Mouse (Mus musculus) heart, embryonic 14.5 days (tissue): Measurements from ENCODE around the gene Tgfbr3l. TPM values are rescaled to one million over a fixed set of nuclear protein-coding genes. Genes with fewer than 3 reads are reported as not detected.

Experiments
- ATAC-seq: fragments of 200-750 bp; cut with Nextera tagmentation; 2 replicates; pipeline ENCODE4 v1.8.0; 2017; ENCODE audit warnings: low read depth, moderate TSS enrichment; ENCODE audit not compliant: insufficient number of reproducible peaks, insufficient read depth, low FRiP score
- H3K27ac ChIP-seq, 2 experiments: fragments of 200-500 bp in 1 of 2; fragments of 300-500 bp in 1 of 2; sonication (generic) in 1 of 2; replicated peaks in 1 of 2; 2 replicates each; pipeline ENCODE4 v1.5.1; 2012 to 2014; ENCODE audit warnings: low read depth in 2 of 2, low read length in 2 of 2, control low read depth in 1 of 2, mild to moderate bottlenecking in 1 of 2, mixed read lengths in 1 of 2; ENCODE audit not compliant: control insufficient read depth in 1 of 2, insufficient read depth in 1 of 2
- H3K27me3 ChIP-seq: fragments of 300-500 bp; sonication (generic); 2 replicates; pipeline ENCODE4 v1.6.1; 2014; ENCODE audit warnings: mild to moderate bottlenecking, low read length, control low read depth; ENCODE audit not compliant: control insufficient read depth, insufficient read depth
- H3K36me3 ChIP-seq: fragments of 300-500 bp; sonication (generic); 2 replicates; pipeline ENCODE4 v1.6.1; 2014; ENCODE audit warnings: mild to moderate bottlenecking, control low read depth, low read length, mixed read lengths; ENCODE audit not compliant: control insufficient read depth, insufficient read depth
- H3K4me1 ChIP-seq, 2 experiments: fragments of 200-500 bp in 1 of 2; fragments of 300-500 bp in 1 of 2; sonication (generic) in 1 of 2; 2 replicates each; pipeline ENCODE4 v1.6.1; 2012 to 2014; ENCODE audit warnings: low read length in 2 of 2, control low read depth in 1 of 2, mixed read lengths in 1 of 2; ENCODE audit not compliant: control insufficient read depth in 2 of 2, insufficient read depth in 2 of 2
- H3K4me2 ChIP-seq: fragments of 300-500 bp; sonication (generic); 2 replicates; pipeline ENCODE4 v1.6.1; 2014; ENCODE audit warnings: mild to moderate bottlenecking, low read length
- H3K4me3 ChIP-seq, 2 experiments: fragments of 200-500 bp in 1 of 2; fragments of 300-500 bp in 1 of 2; sonication (generic) in 1 of 2; 2 replicates each; pipeline ENCODE4 v1.5.1; 2012 to 2014; ENCODE audit warnings: low read length in 2 of 2, mild to moderate bottlenecking in 2 of 2, control low read depth in 1 of 2, low read depth in 1 of 2, moderate library complexity in 1 of 2; ENCODE audit not compliant: control insufficient read depth in 1 of 2, insufficient read depth in 1 of 2
- H3K9ac ChIP-seq: fragments of 300-500 bp; sonication (generic); 2 replicates; pipeline ENCODE4 v1.6.1; 2014; ENCODE audit warnings: mild to moderate bottlenecking, low read length
- H3K9me3 ChIP-seq: fragments of 300-500 bp; sonication (generic); 2 replicates; pipeline ENCODE4 v1.6.1; 2016; ENCODE audit warnings: low read length, control low read depth; ENCODE audit not compliant: control insufficient read depth
- WGBS: fragments of 180-500 bp; shearing (Covaris S2); extraction: QIAGEN DNeasy Blood & Tissue Kit; methylation state at CpG from one replicate; pipeline ENCODE4 v1.1.7; 2014; 5-methylcytosine and 5-hydroxymethylcytosine counted together
- polyA plus RNA-seq: library from polyadenylated mRNA; unstranded; fragments of >200 nt; fragmentation: Nextera tagmentation; extraction: Ambion mirVana; gene quantifications from 2 replicates; pipeline ENCODE4 v1.2.1, GENCODE M21; 2014

Gene Tgfbr3l
- polyA plus RNA-seq, 1 experiment from 2014 or later: 2.6 TPM

DNA sequence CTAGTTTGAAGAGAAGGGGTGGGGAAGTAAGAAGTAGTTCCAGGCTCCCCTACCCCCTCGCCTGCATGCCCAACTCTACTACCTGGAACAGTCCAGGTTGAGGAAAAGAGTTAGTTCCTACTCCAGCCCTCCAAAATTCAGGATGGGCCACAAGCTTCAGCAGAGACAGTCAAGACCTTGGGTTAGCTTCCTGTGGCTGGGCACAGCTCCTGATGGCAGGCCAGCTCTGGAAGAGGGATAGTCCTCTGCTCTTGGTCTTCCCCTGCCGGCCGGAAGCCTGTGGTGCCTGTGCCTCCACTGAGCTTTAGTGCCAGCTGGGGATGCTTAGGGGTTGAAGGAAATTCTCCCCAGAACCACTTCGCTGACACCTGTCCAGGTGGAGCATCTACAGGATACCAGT is 21.7 kb upstream of the Tgfbr3l start:
- no peak for ATAC-seq
- 27% methylated on average over 4 of the region's 4 CpGs for WGBS
- Histone ChIP-seq H3K9ac (no peak overlapping the region), H3K4me1 (peaks cover 3 to 6% of the 10 kb centered on the region in 2 experiments; a peak in 3 of 4 replicates), H3K27ac (no peak overlapping the region), H3K36me3 (no peaks in the 10 kb centered on the region), H3K4me2 (peak overlapping the region; percentile 58), H3K27me3 (peaks cover 38% of the 10 kb centered on the region; the same call in 1 of the 2 replicates), H3K4me3 (peak overlapping the region; percentile 17 to 21; a peak in 2 of 4 replicates), H3K9me3 (no peaks in the 10 kb centered on the region)

DNA sequence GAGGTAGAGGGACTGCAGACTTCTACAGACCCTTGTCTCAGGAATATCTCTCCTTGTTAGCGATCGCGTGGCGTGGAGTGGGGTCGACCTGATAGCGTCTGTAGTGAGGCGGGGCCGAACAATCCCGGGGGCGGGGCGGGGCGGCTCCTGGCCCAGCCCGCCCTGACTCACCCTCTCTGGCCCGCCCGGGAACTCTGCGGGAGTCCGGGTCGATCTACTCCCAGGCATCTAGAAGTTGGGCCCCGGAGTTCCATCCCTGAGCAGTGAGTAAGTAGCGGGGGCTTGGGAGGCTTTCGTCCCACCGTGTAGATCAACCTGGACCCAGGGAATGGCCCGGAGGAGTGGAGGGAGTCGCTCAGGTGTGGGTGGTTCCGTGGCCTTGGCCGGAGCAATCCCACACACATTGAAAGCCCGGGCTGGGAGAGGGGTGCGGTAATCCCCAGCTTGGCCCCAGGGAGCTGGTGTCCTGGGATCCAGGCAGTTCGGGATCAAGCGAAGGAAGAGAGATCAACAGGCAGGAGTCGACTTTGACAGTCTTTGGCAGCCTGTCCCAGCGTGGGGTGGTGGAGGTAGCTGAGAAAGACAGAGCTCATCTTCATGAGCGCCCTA is 21.2 kb upstream of the Tgfbr3l start, which contains the start of gene Lrrc8e:
Gene Lrrc8e (plus strand): TSS at position 89 of the 609 bp plus-strand sequence.
- 2% methylated on average over 33 of the region's 33 CpGs for WGBS
- peak; percentile 25; the same call in 1 of the 2 replicates for ATAC-seq
- Histone ChIP-seq H3K27ac (no peak within 1 kb of the TSS), H3K4me3 (peak within 1 kb of the TSS; percentile 17 to 21; a peak in 3 of 4 replicates), H3K9ac (no peak within 1 kb of the TSS), H3K27me3 (peaks cover 38% of the 10 kb centered on the region; the same call in 1 of the 2 replicates), H3K9me3 (no peaks in the 10 kb centered on the region), H3K36me3 (no peaks in the 10 kb centered on the region), H3K4me1 (peaks cover 3 to 6% of the 10 kb centered on the region in 2 experiments; a peak in 3 of 4 replicates), H3K4me2 (peak within 1 kb of the TSS; percentile 58)

DNA sequence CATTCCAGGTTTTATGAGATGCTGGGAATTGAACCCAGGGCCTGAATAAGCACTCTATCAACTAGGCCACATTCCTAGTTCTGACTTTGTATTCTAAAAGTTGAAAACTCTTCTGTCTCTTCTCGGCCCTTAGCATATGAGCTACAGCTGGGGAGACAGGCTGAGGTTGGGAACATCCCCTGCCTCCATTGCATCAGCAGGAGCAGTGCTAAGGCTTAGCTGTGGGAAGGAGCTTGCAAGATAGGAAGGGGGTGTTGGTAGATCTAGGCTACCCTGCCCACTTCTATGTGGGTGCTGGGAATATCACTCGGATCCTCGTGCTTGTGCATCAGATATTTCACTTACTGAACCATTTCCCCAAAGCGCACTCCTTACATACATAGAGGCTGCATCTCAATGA is 20.1 kb upstream of the Tgfbr3l start:
- Histone ChIP-seq H3K4me1 (peaks cover 3 to 6% of the 10 kb centered on the region in 2 experiments; a peak in 3 of 4 replicates), H3K4me2 (no peak overlapping the region), H3K9me3 (no peaks in the 10 kb centered on the region), H3K36me3 (no peaks in the 10 kb centered on the region), H3K27ac (no peak overlapping the region), H3K4me3 (no peak overlapping the region), H3K9ac (no peak overlapping the region), H3K27me3 (peaks cover 38% of the 10 kb centered on the region; the same call in 1 of the 2 replicates)
- no peak for ATAC-seq
- WGBS: 79% methylated on average over 4 of the region's 4 CpGs

DNA sequence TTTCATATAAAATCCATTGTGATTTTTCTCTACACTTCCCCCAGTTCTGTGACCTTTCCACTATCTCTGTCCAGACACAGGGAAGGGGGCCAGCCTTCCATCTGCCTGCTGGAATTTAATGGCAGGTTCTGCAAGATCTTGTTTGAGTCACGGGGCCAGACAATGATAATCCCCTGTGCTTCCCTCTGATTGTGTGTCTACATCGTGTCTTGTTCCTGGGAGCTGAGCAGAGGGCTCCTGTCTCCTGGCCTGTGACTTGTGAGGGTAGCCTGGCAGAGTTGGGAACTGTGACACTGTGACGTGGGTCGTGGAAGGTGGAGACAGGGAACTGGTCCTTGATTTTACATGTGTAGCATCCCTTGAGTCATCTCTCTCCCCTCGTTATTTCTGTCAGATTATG is 18.2 kb upstream of the Tgfbr3l start:
- peaks cover 35% of the 10 kb centered on the region; the same call in 1 of the 2 replicates for H3K27me3 ChIP-seq
- H3K4me2 ChIP-seq: no peak overlapping the region
- no peak overlapping the region for H3K9ac ChIP-seq
- H3K4me3 ChIP-seq: no peak overlapping the region
- WGBS: 52% methylated on average over 5 of the region's 5 CpGs
- no peaks in the 10 kb centered on the region for H3K9me3 ChIP-seq
- H3K36me3 ChIP-seq: no peaks in the 10 kb centered on the region
- no peak for ATAC-seq
- H3K27ac ChIP-seq: no peak overlapping the region
- peaks cover 3 to 6% of the 10 kb centered on the region in 2 experiments; a peak in 3 of 4 replicates for H3K4me1 ChIP-seq

DNA sequence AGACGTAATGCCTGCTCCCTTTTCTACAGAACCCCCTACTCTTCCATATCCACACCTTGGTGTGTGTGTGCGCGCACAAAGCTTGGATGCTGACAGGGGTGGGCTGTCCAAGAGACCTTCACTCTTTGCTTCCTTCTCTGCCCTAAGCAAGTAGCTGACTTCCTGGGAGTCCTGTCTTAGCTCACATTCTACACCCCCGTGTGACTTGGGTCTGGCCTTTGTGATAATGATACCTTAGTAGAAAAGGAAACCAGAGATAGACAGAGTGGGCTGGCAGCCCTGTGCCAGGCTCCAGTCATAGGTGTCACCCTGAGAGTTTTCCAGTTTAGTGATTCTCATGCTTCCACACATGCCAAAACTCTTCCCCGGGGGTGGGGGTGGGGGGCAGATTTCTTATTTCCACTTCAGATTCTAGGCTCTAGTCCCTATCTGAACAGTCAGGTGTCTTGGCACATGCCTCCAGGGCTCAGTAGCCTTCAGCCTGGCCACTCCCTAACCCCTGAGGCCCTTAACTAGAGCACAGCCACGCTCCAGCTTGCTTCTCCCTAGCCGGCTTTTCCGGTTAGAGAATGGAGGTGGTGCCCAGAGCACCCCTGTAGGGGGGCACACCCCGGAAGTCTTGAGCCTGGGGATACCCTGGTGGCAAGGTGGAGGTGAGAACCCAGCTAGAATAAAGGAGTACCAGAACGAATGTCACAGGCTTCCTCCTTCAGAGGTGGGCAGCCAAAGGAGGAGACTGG is 17.2 kb upstream of the Tgfbr3l start:
- no peak overlapping the region for H3K4me3 ChIP-seq
- H3K9me3 ChIP-seq: no peaks in the 10 kb centered on the region
- ATAC-seq: no peak
- peaks cover 31% of the 10 kb centered on the region; the same call in 1 of the 2 replicates for H3K27me3 ChIP-seq
- no peak overlapping the region for H3K9ac ChIP-seq
- H3K36me3 ChIP-seq: no peaks in the 10 kb centered on the region
- no peak overlapping the region for H3K27ac ChIP-seq
- peaks cover 3 to 6% of the 10 kb centered on the region in 2 experiments; a peak in 3 of 4 replicates for H3K4me1 ChIP-seq
- H3K4me2 ChIP-seq: no peak overlapping the region
- WGBS: 49% methylated on average over 10 of the region's 10 CpGs

DNA sequence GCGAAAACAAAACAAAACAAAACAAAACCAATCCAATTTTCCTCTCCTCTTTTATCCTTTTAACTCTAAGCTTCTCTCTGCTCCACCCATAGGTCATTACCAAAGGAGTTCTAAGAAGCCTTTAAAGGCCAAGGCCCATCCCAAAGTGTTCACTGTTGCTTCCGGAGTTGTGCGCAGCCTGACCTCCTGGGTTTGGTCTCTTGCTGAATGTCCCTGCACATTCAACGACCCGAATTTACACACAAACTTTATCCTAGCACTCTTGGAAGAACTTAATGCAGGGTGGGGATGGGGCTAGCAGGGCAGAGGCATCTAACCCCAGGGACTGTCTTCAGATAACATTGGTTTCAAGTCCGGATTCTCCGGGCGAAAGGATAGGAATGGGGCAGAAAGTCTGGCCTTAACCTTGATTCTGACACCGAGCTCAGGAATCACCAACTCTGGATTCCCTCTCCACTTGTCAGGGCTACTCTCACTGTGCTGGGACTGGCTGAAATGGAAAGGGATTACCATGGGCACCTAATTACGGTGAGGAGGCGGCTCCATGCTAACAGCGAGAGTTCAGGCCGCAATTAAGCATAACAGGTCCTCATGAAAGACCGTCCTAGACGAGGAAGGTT is 10.1 kb upstream of the Tgfbr3l start:
- WGBS: 17% methylated on average over 15 of the region's 15 CpGs
- peaks cover 29% of the 10 kb centered on the region for H3K36me3 ChIP-seq
- peaks cover 14 to 17% of the 10 kb centered on the region in 2 experiments for H3K4me1 ChIP-seq
- peak overlapping the region; percentile 93 to 97 for H3K27ac ChIP-seq
- peak overlapping the region; percentile 76 for H3K4me2 ChIP-seq
- H3K27me3 ChIP-seq: no peaks in the 10 kb centered on the region
- 0 out of 2 replicates have a peak, but pooled peaks have one; percentile 0 for ATAC-seq
- H3K9me3 ChIP-seq: no peaks in the 10 kb centered on the region
- peak overlapping the region; percentile 80 for H3K9ac ChIP-seq
- H3K4me3 ChIP-seq: peak overlapping the region; percentile 67 to 72

DNA sequence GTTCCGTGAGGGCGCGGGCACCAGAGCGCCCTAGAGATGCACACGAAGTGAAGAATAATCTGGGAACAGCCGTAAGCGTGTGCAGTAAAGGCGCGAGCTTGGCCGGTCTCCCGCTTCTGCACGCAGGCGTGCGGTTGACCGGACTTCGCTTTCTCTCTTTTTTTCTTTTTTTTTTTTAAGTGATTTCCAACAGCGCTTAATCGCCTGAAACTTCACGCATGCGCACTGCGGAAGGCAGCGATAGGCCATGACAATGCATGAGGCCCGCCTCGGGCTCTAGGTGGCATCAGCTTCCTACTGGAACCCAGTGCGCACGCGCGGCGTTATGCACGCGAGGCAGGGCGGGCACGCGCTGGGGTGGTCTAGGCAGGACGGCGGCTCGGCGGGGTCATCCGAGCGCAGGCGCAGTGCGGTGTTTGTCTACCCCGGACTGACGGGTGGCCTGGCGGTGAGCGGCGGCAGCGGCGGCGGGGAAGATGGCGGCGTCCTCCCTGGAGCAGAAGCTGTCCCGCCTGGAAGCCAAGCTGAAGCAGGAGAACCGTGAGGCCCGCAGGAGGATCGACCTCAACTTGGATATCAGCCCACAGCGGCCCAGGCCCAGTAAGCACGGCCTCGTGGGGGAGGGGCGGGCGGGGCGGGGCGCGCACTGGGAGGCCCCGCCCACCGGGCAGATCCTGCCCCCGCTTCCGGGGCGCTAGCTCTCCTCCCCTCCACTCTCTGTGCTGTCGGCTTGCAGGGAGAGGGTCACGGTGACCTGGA is 9.4 kb upstream of the Tgfbr3l start, which contains the start of the genes Map2k7 and Gm49320:
Gene Map2k7 (plus strand): TSS at position 307 of the 759 bp plus-strand sequence.
Gene Gm49320 (plus strand): TSS at position 432 of the 759 bp plus-strand sequence.
- Histone ChIP-seq H3K27me3 (no peaks in the 10 kb centered on the region), H3K27ac (peak within 1 kb of the TSS; percentile 93 to 97), H3K9me3 (no peaks in the 10 kb centered on the region), H3K4me2 (peak within 1 kb of the TSS; percentile 79), H3K9ac (peak within 1 kb of the TSS; percentile 80), H3K36me3 (peaks cover 35% of the 10 kb centered on the region), H3K4me3 (peak within 1 kb of the TSS; percentile 69 to 72), H3K4me1 (peaks cover 14 to 17% of the 10 kb centered on the region in 2 experiments)
- peak; percentile 94 for ATAC-seq
- under 1% methylated on average over 66 of the region's 71 CpGs for WGBS
